Mouse (Mus musculus): ENCODE measurements around the gene Fsd1l. TPM values are rescaled to one million over a fixed set of nuclear protein-coding genes. Genes with fewer than 3 reads are reported as not detected.
"Not testable (repeated sequence)": the region's sequence is repeated elsewhere in the genome, so short reads cannot be mapped to it uniquely, and the experiment has no call there.

Gene Fsd1l
- polyA plus RNA-seq, 1 experiment from 2014 or later = 1.1 TPM

GRCm38 (mm10) chr4:53713704-53714050, 82.4 kb downstream of the Fsd1l start, which contains the start of gene Fktn:
Gene Fktn, plus strand, starts transcription at chr4:53713998.
- WGBS (ENCODE audit: insufficient replicate concordance) = 6% methylated on average over 7 of the region's 7 CpGs

GRCm38 (mm10) chr4:53714051-53714814, 83.0 kb downstream of the Fsd1l start:
- peaks cover 10% of the 10 kb centered on the region for H3K4me1 ChIP-seq (replicated peaks)
- 5% methylated on average over 58 of the region's 58 CpGs for WGBS (ENCODE audit: insufficient replicate concordance)
- ATAC-seq (ENCODE audit: low read depth) = peak; percentile 91
- H3K9me3 ChIP-seq (replicated peaks) = no peaks in the 10 kb centered on the region
- H3K9ac ChIP-seq = peak overlapping the region; percentile 78
- H3K27ac ChIP-seq = peak overlapping the region; percentile 39
- H3K4me2 ChIP-seq = peak overlapping the region; percentile 79
- H3K36me3 ChIP-seq = 0 out of 2 replicates have a peak, but pooled peaks cover 2% of the 10 kb centered on the region
- peak; percentile 83 for DNase-seq
- H3K4me3 ChIP-seq (replicated peaks) = peak overlapping the region; percentile 78
- no peaks in the 10 kb centered on the region for H3K27me3 ChIP-seq

More at GRCm38 (mm10) chr4:53713704-53714050, 82.4 kb downstream of the Fsd1l start, which contains the start of gene Fktn:
- H3K4me2 ChIP-seq = peak within 1 kb of the TSS; percentile 79
- peak within 1 kb of the TSS; percentile 39 for H3K27ac ChIP-seq
- no peak for DNase-seq
- H3K9me3 ChIP-seq (replicated peaks) = no peaks in the 10 kb centered on the region
- H3K4me1 ChIP-seq (replicated peaks) = peaks cover 10% of the 10 kb centered on the region
- ATAC-seq (ENCODE audit: low read depth) = peak; percentile 71
- peak within 1 kb of the TSS; percentile 78 for H3K4me3 ChIP-seq (replicated peaks)
- H3K27me3 ChIP-seq = no peaks in the 10 kb centered on the region
- H3K36me3 ChIP-seq = 0 out of 2 replicates have a peak, but pooled peaks cover 2% of the 10 kb centered on the region
- peak within 1 kb of the TSS; percentile 78 for H3K9ac ChIP-seq

- H3K36me3 ChIP-seq = 0 out of 2 replicates have a peak, but pooled peaks cover 2% of the 10 kb centered on the region
- no peak overlapping the region for H3K9ac ChIP-seq
- no peaks in the 10 kb centered on the region for H3K27me3 ChIP-seq
- H3K27ac ChIP-seq = no peak overlapping the region
- no peaks in the 10 kb centered on the region for H3K9me3 ChIP-seq (replicated peaks)
- no peak overlapping the region for H3K4me2 ChIP-seq
- DNase-seq = no peak
- H3K4me1 ChIP-seq (replicated peaks) = peaks cover 10% of the 10 kb centered on the region
- no peak overlapping the region for H3K4me3 ChIP-seq (replicated peaks)
- ATAC-seq (ENCODE audit: low read depth) = no peak
Observed at GRCm38 (mm10) chr4:53715977-53716376, 84.7 kb downstream of the Fsd1l start.

GRCm38 (mm10) chr4:53717546-53717945, 86.3 kb downstream of the Fsd1l start:
- Histone ChIP-seq H3K9me3 (replicated peaks) (no peaks in the 10 kb centered on the region), H3K4me2 (no peak overlapping the region), H3K4me3 (replicated peaks) (no peak overlapping the region), H3K27me3 (no peaks in the 10 kb centered on the region), H3K36me3 (0 out of 2 replicates have a peak, but pooled peaks cover 2% of the 10 kb centered on the region), H3K9ac (no peak overlapping the region), H3K4me1 (replicated peaks) (peaks cover 10% of the 10 kb centered on the region), H3K27ac (no peak overlapping the region)
- DNase-seq (no peak), ATAC-seq (ENCODE audit: low read depth) (no peak)
- 63% methylated on average over 4 of the region's 4 CpGs for WGBS (ENCODE audit: insufficient replicate concordance)

GRCm38 (mm10) chr4:53718261-53718660, 87.0 kb downstream of the Fsd1l start:
- no peaks in the 10 kb centered on the region for H3K9me3 ChIP-seq (replicated peaks)
- no peak overlapping the region for H3K27ac ChIP-seq
- ATAC-seq (ENCODE audit: low read depth) = no peak
- DNase-seq = no peak
- H3K36me3 ChIP-seq = 0 out of 2 replicates have a peak, but pooled peaks cover 2% of the 10 kb centered on the region
- H3K4me1 ChIP-seq (replicated peaks) = peaks cover 10% of the 10 kb centered on the region
- no peaks in the 10 kb centered on the region for H3K27me3 ChIP-seq
- WGBS (ENCODE audit: insufficient replicate concordance) = 55% methylated on average over 5 of the region's 5 CpGs
- H3K4me2 ChIP-seq = no peak overlapping the region
- H3K9ac ChIP-seq = no peak overlapping the region
- H3K4me3 ChIP-seq (replicated peaks) = no peak overlapping the region

- H3K27me3 ChIP-seq = no peaks in the 10 kb centered on the region
- 74% methylated on average over 4 of the region's 4 CpGs for WGBS (ENCODE audit: insufficient replicate concordance)
Observed at GRCm38 (mm10) chr4:53722506-53722905, 91.2 kb downstream of the Fsd1l start.

GRCm38 (mm10) chr4:53726100-53726499, 94.8 kb downstream of the Fsd1l start:
- not testable (repeated sequence) for H3K4me3 ChIP-seq (replicated peaks); H3K27ac ChIP-seq; H3K4me1 ChIP-seq (replicated peaks); ATAC-seq (ENCODE audit: low read depth); H3K9ac ChIP-seq; DNase-seq; H3K9me3 ChIP-seq (replicated peaks); H3K36me3 ChIP-seq; H3K27me3 ChIP-seq; H3K4me2 ChIP-seq
- WGBS (ENCODE audit: insufficient replicate concordance) = 84% methylated on average over 2 of the region's 2 CpGs

More at GRCm38 (mm10) chr4:53722506-53722905, 91.2 kb downstream of the Fsd1l start:
- no peak overlapping the region for H3K4me2 ChIP-seq
- H3K4me1 ChIP-seq (replicated peaks) = no peaks in the 10 kb centered on the region
- no peaks in the 10 kb centered on the region for H3K9me3 ChIP-seq (replicated peaks)
- no peak overlapping the region for H3K4me3 ChIP-seq (replicated peaks)
- no peak overlapping the region for H3K9ac ChIP-seq
- H3K36me3 ChIP-seq = no peaks in the 10 kb centered on the region
- no peak overlapping the region for H3K27ac ChIP-seq
- ATAC-seq (ENCODE audit: low read depth) (no peak), DNase-seq (no peak)

GRCm38 (mm10) chr4:53728121-53728520, 96.8 kb downstream of the Fsd1l start:
- H3K27ac ChIP-seq = no peak overlapping the region
- 69% methylated on average over 1 of the region's 1 CpGs for WGBS (ENCODE audit: insufficient replicate concordance)
- H3K9me3 ChIP-seq (replicated peaks) = no peaks in the 10 kb centered on the region
- H3K9ac ChIP-seq = no peak overlapping the region
- DNase-seq (no peak), ATAC-seq (ENCODE audit: low read depth) (no peak)
- H3K27me3 ChIP-seq = no peaks in the 10 kb centered on the region
- H3K4me3 ChIP-seq (replicated peaks) = no peak overlapping the region
- no peaks in the 10 kb centered on the region for H3K36me3 ChIP-seq
- H3K4me1 ChIP-seq (replicated peaks) = no peaks in the 10 kb centered on the region
- H3K4me2 ChIP-seq = no peak overlapping the region

DNA sequence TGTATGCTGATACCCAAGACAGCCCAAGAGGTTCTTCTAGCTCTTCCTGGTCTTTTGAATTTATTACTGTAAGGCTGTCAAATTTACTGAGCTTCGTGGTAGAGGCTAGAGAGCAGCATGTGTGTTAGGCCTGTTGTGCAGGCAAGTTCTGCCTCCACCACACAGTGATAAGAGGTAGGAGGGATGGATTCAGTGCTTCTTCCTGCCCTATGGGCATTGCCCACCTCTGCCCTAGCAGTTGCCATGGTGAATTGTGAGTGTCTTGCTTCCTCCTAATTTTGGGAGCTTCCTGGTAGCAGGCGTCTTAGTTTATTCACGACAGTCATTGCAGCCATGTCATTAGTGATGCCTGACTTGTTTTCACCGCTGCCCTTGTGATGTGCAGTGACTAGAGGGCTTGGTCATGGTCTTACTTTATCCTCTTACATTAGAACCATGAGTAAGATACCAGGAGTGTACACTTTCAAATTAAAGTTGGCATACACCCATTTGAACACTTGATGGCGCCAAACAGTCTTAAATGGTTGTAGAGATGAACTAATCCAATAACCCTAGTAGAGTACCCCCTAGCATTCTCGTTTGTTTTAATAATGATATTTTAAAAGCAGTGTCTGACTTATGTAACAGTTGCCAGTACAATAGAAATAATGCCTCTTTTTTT, 107.8 kb downstream of the Fsd1l start:
- WGBS (ENCODE audit: insufficient replicate concordance) = 35% methylated on average over 6 of the region's 6 CpGs
- no peaks in the 10 kb centered on the region for H3K9me3 ChIP-seq (replicated peaks)
- peak; percentile 9 for DNase-seq
- no peaks in the 10 kb centered on the region for H3K27me3 ChIP-seq
- H3K9ac ChIP-seq = no peak overlapping the region
- no peak for ATAC-seq (ENCODE audit: low read depth)
- no peak overlapping the region for H3K27ac ChIP-seq
- no peaks in the 10 kb centered on the region for H3K4me1 ChIP-seq (replicated peaks)
- peaks cover 8% of the 10 kb centered on the region for H3K36me3 ChIP-seq
- H3K4me2 ChIP-seq = no peak overlapping the region
- no peak overlapping the region for H3K4me3 ChIP-seq (replicated peaks)

- Histone ChIP-seq H3K4me1 (replicated peaks) (no peaks in the 10 kb centered on the region), H3K9ac (no peak overlapping the region), H3K9me3 (replicated peaks) (no peaks in the 10 kb centered on the region), H3K27ac (no peak overlapping the region), H3K27me3 (no peaks in the 10 kb centered on the region), H3K4me3 (replicated peaks) (no peak overlapping the region), H3K4me2 (no peak overlapping the region), H3K36me3 (peaks cover 15% of the 10 kb centered on the region)
- DNase-seq = no peak
- ATAC-seq (ENCODE audit: low read depth) = no peak
Observed at GRCm38 (mm10) chr4:53749831-53750230, 118.6 kb downstream of the Fsd1l start.

DNA sequence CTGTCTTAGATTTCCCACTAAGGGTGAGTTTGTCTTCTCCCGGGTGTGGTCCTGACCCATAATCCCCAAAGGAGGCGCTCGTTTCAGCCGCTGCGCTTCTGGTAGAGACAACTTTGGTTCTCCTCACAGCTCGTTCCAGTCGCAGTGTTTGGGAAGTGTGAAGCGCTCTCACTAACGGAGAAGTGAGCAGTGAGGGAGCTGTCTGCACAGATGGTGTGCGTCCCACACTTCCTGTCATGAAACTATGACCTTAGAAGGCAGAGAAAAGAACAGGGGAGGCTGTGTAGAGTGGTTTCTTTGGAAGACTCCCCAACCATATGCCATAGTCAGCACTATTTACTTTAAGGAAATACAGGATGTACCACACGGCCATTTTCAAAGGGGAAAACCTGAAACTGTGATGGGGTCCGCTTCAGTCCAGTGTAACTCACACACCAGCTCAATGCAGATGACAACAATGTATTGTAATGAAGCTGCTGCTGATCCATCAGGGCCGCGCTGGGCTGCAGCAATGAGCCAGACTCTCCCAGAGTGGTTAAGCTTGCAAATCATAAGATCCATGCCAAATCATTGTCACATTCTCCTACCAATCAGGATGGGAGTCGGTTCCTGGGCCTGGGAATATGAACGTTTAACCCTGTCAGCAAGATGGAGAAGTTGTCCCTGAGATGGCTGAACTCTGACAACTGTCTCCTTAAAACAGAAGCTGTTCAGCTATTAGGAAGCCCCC, 119.3 kb downstream of the Fsd1l start:
- Histone ChIP-seq H3K27me3 (no peaks in the 10 kb centered on the region), H3K36me3 (peaks cover 15% of the 10 kb centered on the region), H3K9ac (no peak overlapping the region), H3K4me2 (no peak overlapping the region), H3K9me3 (replicated peaks) (no peaks in the 10 kb centered on the region), H3K4me3 (replicated peaks) (no peak overlapping the region), H3K4me1 (replicated peaks) (no peaks in the 10 kb centered on the region), H3K27ac (no peak overlapping the region)
- no peak for DNase-seq
- 76% methylated on average over 16 of the region's 16 CpGs for WGBS (ENCODE audit: insufficient replicate concordance)
- no peak for ATAC-seq (ENCODE audit: low read depth)
